Comparison of ENCODE assay signal across 10 mouse cellular contexts in genomic region chr8:70331526-70331925, GRCm38 (mm10). TPM values are rescaled to one million over a fixed set of nuclear protein-coding genes. Genes with fewer than 3 reads are reported as not detected.
DNase-seq lines count a peak whose midpoint lies in the region; ATAC-seq and TF ChIP-seq lines count a peak whose summit lies in the region.
"Had no signal": no experiment of that assay in that cellular context is flagged by ENCODE, and none has a peak within 500 bp of the region (broad histone marks: within the 10 kb centered on the region; RNA-seq: fewer than 3 reads in every experiment).

No protein-coding gene starts in this region.

- H3K4me1 ChIP-seq in heart, embryonic 10.5 days, result peaks cover 32% of the 10 kb centered on the region
- peaks cover 9% of the 10 kb centered on the region; the same call in 1 of the 2 replicates for H3K4me1 ChIP-seq in forebrain, postnatal 0 days (ENCODE audit: insufficient read depth)
- H3K4me1 ChIP-seq in midbrain, postnatal 0 days (ENCODE audit: insufficient read depth, low read length), result 0 out of 2 replicates have a peak, but pooled peaks cover 3% of the 10 kb centered on the region

- H3K4me3 ChIP-seq in heart, embryonic 10.5 days, result 0 out of 2 replicates have a peak overlapping the region, but pooled peaks have one; percentile 49
- H3K4me3 ChIP-seq in forebrain, postnatal 0 days (ENCODE audit: low read depth, low read length), result no peak overlapping the region
- H3K4me3 ChIP-seq in midbrain, postnatal 0 days (ENCODE audit: low read depth, low read length), result no peak overlapping the region

- 80% methylated on average over 19 of the region's 19 CpGs for WGBS in heart, embryonic 10.5 days
- 66% methylated on average over 19 of the region's 19 CpGs for WGBS in forebrain, postnatal 0 days
- 52% methylated on average over 19 of the region's 19 CpGs for WGBS in midbrain, postnatal 0 days

- peaks cover 26% of the 10 kb centered on the region; the same call in 1 of the 2 replicates for H3K27me3 ChIP-seq in heart, embryonic 10.5 days (ENCODE audit: insufficient read depth, poor library complexity, severe bottlenecking)
- H3K27me3 ChIP-seq in forebrain, postnatal 0 days (ENCODE audit: insufficient read depth, low read length), result no peaks in the 10 kb centered on the region
- H3K27me3 ChIP-seq in midbrain, postnatal 0 days (ENCODE audit: insufficient read depth, low read length), result no peaks in the 10 kb centered on the region

- H3K27ac ChIP-seq in heart, embryonic 10.5 days, result 0 out of 2 replicates have a peak overlapping the region, but pooled peaks have one; percentile 25
- peak overlapping the region; percentile 46 for H3K27ac ChIP-seq in forebrain, postnatal 0 days (ENCODE audit: low read depth, low read length)
- peak overlapping the region; percentile 21; the same call in 1 of the 2 replicates for H3K27ac ChIP-seq in midbrain, postnatal 0 days (ENCODE audit: low read depth, low read length)

- no peaks in the 10 kb centered on the region for H3K9me3 ChIP-seq in heart, embryonic 10.5 days
- H3K9me3 ChIP-seq in forebrain, postnatal 0 days (ENCODE audit: low read length), result no peaks in the 10 kb centered on the region
- no peaks in the 10 kb centered on the region for H3K9me3 ChIP-seq in midbrain, postnatal 0 days (ENCODE audit: low read length)

- intact Hi-C loops in heart, postnatal 25 days (cut with DNase I), result no loop called here

- no peak overlapping the region; the same call in 1 of the 2 replicates for H3K4me2 ChIP-seq in forebrain, postnatal 0 days (ENCODE audit: low read depth)
- no peak overlapping the region for H3K4me2 ChIP-seq in midbrain, postnatal 0 days (ENCODE audit: low read depth, low read length, poor library complexity, severe bottlenecking)

- ATAC-seq in forebrain, postnatal 0 days, result no peak
- no peak for ATAC-seq in midbrain, postnatal 0 days (ENCODE audit: low FRiP score)

- TF ChIP-seq CTCF in forebrain, postnatal 0 days (IDR thresholded peaks at IDR 0.05; ENCODE audit: low read depth), result no peak
- no peak for TF ChIP-seq CTCF in midbrain, postnatal 0 days (IDR thresholded peaks at IDR 0.05)

- no peak overlapping the region for H3K9ac ChIP-seq in forebrain, postnatal 0 days
- H3K9ac ChIP-seq in midbrain, postnatal 0 days (replicated peaks; ENCODE audit: low read length, poor library complexity, severe bottlenecking), result no peak overlapping the region

- H3K36me3 ChIP-seq in heart, embryonic 10.5 days, result peaks cover 61% of the 10 kb centered on the region
- H3K36me3 ChIP-seq in forebrain, postnatal 0 days (ENCODE audit: insufficient read depth), result peaks cover 85% of the 10 kb centered on the region
- peaks cover 67% of the 10 kb centered on the region for H3K36me3 ChIP-seq in midbrain, postnatal 0 days (ENCODE audit: insufficient read depth, low read length)

- no peak for DNase-seq in heart, embryonic 10.5 days (ENCODE audit: low spot score)
- DNase-seq in heart, postnatal 25 days (ENCODE audit: low spot score), result no peak
- DNase-seq in brain, adult 2 months (ENCODE audit: low read depth, low spot score), result peak; percentile 24
- peak; percentile 47 for DNase-seq in forebrain, postnatal 0 days
- DNase-seq in midbrain, postnatal 0 days (ENCODE audit: low spot score), result no peak
- DNase-seq in kidney, postnatal 36 days, result no peak
- no peak for DNase-seq in embryo, embryonic 10.5 days (ENCODE audit: low spot score)
- DNase-seq in spleen, postnatal 4 days (ENCODE audit: low spot score in 2 of 2), result no peak

RNA-seq across cellular contexts. Expression of gene Gdf1, which starts 1.9 kb away (rescaled TPM):
- polyA plus RNA-seq in heart, embryonic 10.5 days (2016; fragmentation: Nextera tagmentation; extraction: Ambion mirVana), result 1.9 and 4.2 TPM in 2 replicates
- total RNA-seq in heart, postnatal 25 days (2021), result under 1 TPM in 1 of 2 experiments, not detected in 1; 0.21 TPM
- 8.1 and 9.3 TPM in 2 replicates for total RNA-seq in forebrain, postnatal 0 days (2014; rRNA removed)
- 6.2 and 8.0 TPM in 2 replicates for polyA plus RNA-seq in forebrain, postnatal 0 days (2015; fragmentation: Nextera tagmentation; extraction: Ambion mirVana)
- not detected in 2 replicates for total RNA-seq in midbrain, postnatal 0 days (2014; rRNA removed)
- 4.8 and 5.3 TPM in 2 replicates for polyA plus RNA-seq in midbrain, postnatal 0 days (2015; fragmentation: Nextera tagmentation; extraction: Ambion mirVana)
- total RNA-seq: liver, adult 2 months; megakaryocyte progenitor cell, adult 5-6 weeks had no signal
- polyA plus RNA-seq: liver, adult 2 months had no signal

RNA-seq across cellular contexts. Expression of gene Cers1, which starts 16.0 kb away (rescaled TPM):
- polyA plus RNA-seq in heart, embryonic 10.5 days (2016; fragmentation: Nextera tagmentation; extraction: Ambion mirVana), result 1.4 TPM in 2 replicates
- total RNA-seq in heart, postnatal 25 days (2021), result under 1 TPM; 0.31 to 0.39 TPM
- 52.5 and 58.4 TPM in 2 replicates for total RNA-seq in forebrain, postnatal 0 days (2014; rRNA removed)
- polyA plus RNA-seq in forebrain, postnatal 0 days (2015; fragmentation: Nextera tagmentation; extraction: Ambion mirVana), result 37.8 and 45.3 TPM in 2 replicates
- total RNA-seq in midbrain, postnatal 0 days (2014; rRNA removed), result 65.1 and 86.5 TPM in 2 replicates
- polyA plus RNA-seq in midbrain, postnatal 0 days (2015; fragmentation: Nextera tagmentation; extraction: Ambion mirVana), result 47.9 and 51.3 TPM in 2 replicates
- total RNA-seq: liver, adult 2 months; megakaryocyte progenitor cell, adult 5-6 weeks had no signal

RNA-seq across cellular contexts. Expression of gene Upf1, which starts 21.6 kb away (rescaled TPM):
- polyA plus RNA-seq in heart, embryonic 10.5 days (2016; fragmentation: Nextera tagmentation; extraction: Ambion mirVana), result 14.5 and 19.8 TPM in 2 replicates
- 10 to 100 TPM; 43.2 to 46.3 TPM for total RNA-seq in heart, postnatal 25 days (2021)
- 28.1 and 38.7 TPM in 2 replicates for total RNA-seq in forebrain, postnatal 0 days (2014; rRNA removed)
- 7.1 and 9.0 TPM in 2 replicates for polyA plus RNA-seq in forebrain, postnatal 0 days (2015; fragmentation: Nextera tagmentation; extraction: Ambion mirVana)
- total RNA-seq in midbrain, postnatal 0 days (2014; rRNA removed), result 39.6 and 45.4 TPM in 2 replicates
- polyA plus RNA-seq in midbrain, postnatal 0 days (2015; fragmentation: Nextera tagmentation; extraction: Ambion mirVana), result 9.1 and 9.7 TPM in 2 replicates

RNA-seq across cellular contexts. Expression of gene Cope, which starts 29.2 kb away (rescaled TPM):
- polyA plus RNA-seq in heart, embryonic 10.5 days (2016; fragmentation: Nextera tagmentation; extraction: Ambion mirVana), result 379 and 398 TPM in 2 replicates
- total RNA-seq in heart, postnatal 25 days (2021), result 100 to 1,000 TPM; 145 to 159 TPM
- 86.6 and 110 TPM in 2 replicates for total RNA-seq in forebrain, postnatal 0 days (2014; rRNA removed)
- 259 and 296 TPM in 2 replicates for polyA plus RNA-seq in forebrain, postnatal 0 days (2015; fragmentation: Nextera tagmentation; extraction: Ambion mirVana)
- total RNA-seq in midbrain, postnatal 0 days (2014; rRNA removed), result 97.1 and 106 TPM in 2 replicates
- 264 and 291 TPM in 2 replicates for polyA plus RNA-seq in midbrain, postnatal 0 days (2015; fragmentation: Nextera tagmentation; extraction: Ambion mirVana)

RNA-seq across cellular contexts. Expression of gene Ddx49, which starts 29.2 kb away (rescaled TPM):
- 40.5 and 47.5 TPM in 2 replicates for polyA plus RNA-seq in heart, embryonic 10.5 days (2016; fragmentation: Nextera tagmentation; extraction: Ambion mirVana)
- total RNA-seq in heart, postnatal 25 days (2021), result 10 to 100 TPM; 24.7 to 33.8 TPM
- total RNA-seq in forebrain, postnatal 0 days (2014; rRNA removed), result 46.6 and 49.3 TPM in 2 replicates
- 49.3 and 54.9 TPM in 2 replicates for polyA plus RNA-seq in forebrain, postnatal 0 days (2015; fragmentation: Nextera tagmentation; extraction: Ambion mirVana)
- 43.6 and 46.3 TPM in 2 replicates for total RNA-seq in midbrain, postnatal 0 days (2014; rRNA removed)
- 41.2 and 47.0 TPM in 2 replicates for polyA plus RNA-seq in midbrain, postnatal 0 days (2015; fragmentation: Nextera tagmentation; extraction: Ambion mirVana)

Comparison
In these comparisons a context has a peak if more than half of its experiments do, and no peak if none do; other contexts are left out.
1. DNase-seq: peak in brain, adult 2 months (single experiment) and forebrain, postnatal 0 days (single experiment); none in heart, embryonic 10.5 days (single experiment), heart, postnatal 25 days (single experiment), midbrain, postnatal 0 days (single experiment), kidney, postnatal 36 days (0 of 2), embryo, embryonic 10.5 days (single experiment) and spleen, postnatal 4 days (0 of 2).
2. RNA of gene Cers1, which starts 16.0 kb away (total RNA-seq): 65.1 to 86.5 TPM in midbrain, postnatal 0 days and 52.5 to 58.4 TPM in forebrain, postnatal 0 days; 0.31 to 0.39 TPM in heart, postnatal 25 days; every median in the first group is over 10 times any median in the second.
3. Peak in every context shown above with its lines, with median percentiles within 50 percentile points of each other: H3K27ac ChIP-seq.